Mouse (Mus musculus) midbrain, embryonic 11.5 days (tissue): ENCODE measurements around the gene Plcxd2. TPM values are rescaled to one million over a fixed set of nuclear protein-coding genes. Genes with fewer than 3 reads are reported as not detected.

Experiments used
- ATAC-seq: fragments of 200-750 bp; cut with Nextera tagmentation; 2 replicates; pipeline ENCODE4 v1.8.0; 2017; ENCODE audit warnings: moderate TSS enrichment, moderate library complexity; ENCODE audit not compliant: low FRiP score
- DNase-seq: peaks from one replicate; pipeline ENCODE4 v3.0.0; 2015; ENCODE audit warnings: low spot score; ENCODE audit errors: missing footprints
- H3K27ac ChIP-seq: fragments of 300-500 bp; sonication (generic); 2 replicates; pipeline ENCODE4 v1.5.1; 2014; ENCODE audit warnings: low read depth, low read length
- H3K27me3 ChIP-seq: fragments of 300-500 bp; sonication (generic); 2 replicates; pipeline ENCODE4 v1.6.1; 2014; ENCODE audit warnings: mild to moderate bottlenecking, low read length, moderate library complexity, mixed read lengths; ENCODE audit not compliant: control insufficient read depth, insufficient read depth
- H3K36me3 ChIP-seq: fragments of 300-500 bp; sonication (generic); 2 replicates; pipeline ENCODE4 v1.6.1; 2014; ENCODE audit warnings: mild to moderate bottlenecking, low read length, moderate library complexity, mixed read lengths; ENCODE audit not compliant: control insufficient read depth, insufficient read depth
- H3K4me1 ChIP-seq: fragments of 300-500 bp; sonication (generic); 2 replicates; pipeline ENCODE4 v1.6.1; 2014; ENCODE audit warnings: low read length; ENCODE audit not compliant: control insufficient read depth, insufficient read depth
- H3K4me2 ChIP-seq: fragments of 300-500 bp; sonication (generic); 2 replicates; pipeline ENCODE4 v1.6.1; 2014; ENCODE audit warnings: mild to moderate bottlenecking, moderate library complexity
- H3K4me3 ChIP-seq: fragments of 300-500 bp; sonication (generic); 2 replicates; pipeline ENCODE4 v1.5.1; 2014; ENCODE audit warnings: low read depth, low read length
- H3K9ac ChIP-seq: fragments of 300-500 bp; sonication (generic); 2 replicates; pipeline ENCODE4 v1.6.1; 2014; ENCODE audit warnings: low read length
- H3K9me3 ChIP-seq: fragments of 300-500 bp; sonication (generic); 2 replicates; pipeline ENCODE4 v1.6.1; 2016; ENCODE audit warnings: low read length; ENCODE audit not compliant: control insufficient read depth
- WGBS: fragments of 180-500 bp; shearing (Covaris S2); extraction: QIAGEN DNeasy Blood & Tissue Kit; methylation state at CpG from one replicate; pipeline ENCODE4 v1.1.7; 2014; 5-methylcytosine and 5-hydroxymethylcytosine counted together
- polyA plus RNA-seq: library from polyadenylated mRNA; unstranded; fragments of >200 nt; fragmentation: Nextera tagmentation; extraction: Ambion mirVana; gene quantifications from 2 replicates; pipeline ENCODE4 v1.2.1, GENCODE M21; 2014

Plcxd2 gene
- polyA plus RNA-seq, 1 experiment from 2014 or later, result 3.4 TPM

DNA sequence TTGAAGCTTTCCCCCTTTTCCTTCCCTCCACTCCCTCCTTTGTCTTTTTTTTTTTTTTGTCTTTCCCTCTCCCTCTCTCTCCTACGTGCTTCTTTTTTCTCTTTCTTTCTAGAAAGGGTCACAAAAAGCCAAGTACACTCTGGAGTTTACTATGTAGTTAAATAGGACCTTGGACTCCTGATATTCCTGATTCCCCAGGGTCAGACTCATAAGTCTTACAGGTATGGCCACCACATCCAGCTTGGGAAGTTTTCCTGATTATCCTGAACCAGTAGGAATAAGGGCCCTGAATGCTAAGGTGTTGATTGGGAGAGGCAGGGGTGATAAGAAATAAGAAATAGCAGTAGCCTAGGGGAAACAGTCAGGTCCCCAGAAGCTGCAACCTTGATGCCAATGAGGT lies 9.3 kb upstream of the Plcxd2 start:
- Histone ChIP-seq H3K4me1 (no peaks in the 10 kb centered on the region), H3K9ac (no peak overlapping the region), H3K4me2 (no peak overlapping the region), H3K36me3 (no peaks in the 10 kb centered on the region), H3K27me3 (no peaks in the 10 kb centered on the region), H3K27ac (no peak overlapping the region), H3K4me3 (no peak overlapping the region), H3K9me3 (no peaks in the 10 kb centered on the region)
- ATAC-seq, result no peak
- DNase-seq, result no peak
- WGBS, result 50% methylated on average over 1 of the region's 1 CpGs

DNA sequence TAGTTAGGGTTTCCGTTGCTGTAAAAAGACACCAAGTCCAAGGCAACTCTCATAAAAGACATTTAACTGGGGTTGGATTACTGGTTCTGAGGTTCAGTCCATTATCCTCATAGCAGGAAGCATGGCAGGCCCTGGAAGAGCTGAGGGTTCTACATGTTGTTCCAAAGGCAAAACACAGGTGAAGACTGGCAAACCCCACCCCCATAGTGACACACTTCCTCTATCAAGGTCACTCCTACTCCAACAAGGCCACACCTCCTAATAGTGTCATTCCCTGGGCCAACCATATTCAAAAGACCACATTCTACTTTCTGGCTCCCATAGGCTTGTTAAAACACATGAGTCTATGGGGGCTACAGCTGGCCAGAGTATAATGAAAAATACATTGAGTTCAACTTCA lies 1.7 kb upstream of the Plcxd2 start:
- ATAC-seq (no peak), DNase-seq (peak; percentile 45)
- no peak overlapping the region for H3K9ac ChIP-seq
- H3K27me3 ChIP-seq, result no peaks in the 10 kb centered on the region
- no peak overlapping the region for H3K4me3 ChIP-seq
- no peaks in the 10 kb centered on the region for H3K9me3 ChIP-seq
- H3K36me3 ChIP-seq, result no peaks in the 10 kb centered on the region
- 88% methylated on average over 1 of the region's 1 CpGs for WGBS
- H3K4me1 ChIP-seq, result peaks cover 10% of the 10 kb centered on the region
- no peak overlapping the region for H3K27ac ChIP-seq
- H3K4me2 ChIP-seq, result no peak overlapping the region

DNA sequence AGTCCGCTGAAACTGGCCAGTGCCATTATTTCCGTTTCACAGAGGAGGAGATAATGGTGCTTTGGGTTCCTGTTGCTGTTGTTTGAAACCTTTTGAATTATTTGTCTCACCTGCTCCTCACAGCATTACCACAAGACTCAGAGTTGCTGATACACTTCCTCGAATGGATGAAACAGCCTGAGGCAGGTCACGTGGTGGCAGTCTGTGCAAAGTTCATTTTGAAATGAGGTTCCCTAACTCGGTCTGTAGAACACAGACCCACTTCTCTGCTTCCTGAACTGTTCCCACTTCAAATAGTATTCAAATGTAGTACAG lies 845 bp upstream of the Plcxd2 start:
- Histone ChIP-seq H3K4me1 (peaks cover 10% of the 10 kb centered on the region), H3K36me3 (no peaks in the 10 kb centered on the region), H3K9ac (peak overlapping the region; percentile 64), H3K27ac (no peak overlapping the region), H3K4me3 (peak overlapping the region; percentile 62), H3K9me3 (no peaks in the 10 kb centered on the region), H3K4me2 (peak overlapping the region; percentile 81), H3K27me3 (no peaks in the 10 kb centered on the region)
- DNase-seq (no peak), ATAC-seq (peak; percentile 8; the same call in 1 of the 2 replicates)
- WGBS, result 15% methylated on average over 5 of the region's 5 CpGs

DNA sequence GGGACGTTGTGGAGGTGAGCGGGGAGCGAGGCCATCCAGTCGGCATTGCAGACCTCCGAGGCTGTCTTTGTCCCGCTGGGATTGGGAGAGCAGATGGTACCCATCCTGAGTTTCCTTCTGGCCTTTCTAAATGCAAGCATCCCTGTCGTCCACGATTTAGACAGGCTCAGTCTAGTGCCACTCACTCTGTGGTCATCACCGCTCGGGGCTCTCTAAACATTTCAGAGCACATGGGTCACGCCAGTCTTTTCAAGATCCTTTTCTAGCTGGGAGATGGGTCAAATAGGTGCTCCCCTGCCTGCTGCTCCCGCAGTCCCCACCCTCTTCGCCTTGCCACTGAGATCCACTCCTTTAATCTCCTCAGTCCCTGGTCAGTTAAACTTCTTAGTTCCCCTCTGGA lies 301 bp downstream of the Plcxd2 start:
- WGBS, result 1% methylated on average over 13 of the region's 13 CpGs
- no peak for ATAC-seq
- peaks cover 10% of the 10 kb centered on the region for H3K4me1 ChIP-seq
- DNase-seq, result no peak
- H3K9me3 ChIP-seq, result no peaks in the 10 kb centered on the region
- no peaks in the 10 kb centered on the region for H3K36me3 ChIP-seq
- no peaks in the 10 kb centered on the region for H3K27me3 ChIP-seq
- peak overlapping the region; percentile 70 for H3K9ac ChIP-seq
- peak overlapping the region; percentile 81 for H3K4me2 ChIP-seq
- H3K4me3 ChIP-seq, result peak overlapping the region; percentile 62
- H3K27ac ChIP-seq, result no peak overlapping the region

DNA sequence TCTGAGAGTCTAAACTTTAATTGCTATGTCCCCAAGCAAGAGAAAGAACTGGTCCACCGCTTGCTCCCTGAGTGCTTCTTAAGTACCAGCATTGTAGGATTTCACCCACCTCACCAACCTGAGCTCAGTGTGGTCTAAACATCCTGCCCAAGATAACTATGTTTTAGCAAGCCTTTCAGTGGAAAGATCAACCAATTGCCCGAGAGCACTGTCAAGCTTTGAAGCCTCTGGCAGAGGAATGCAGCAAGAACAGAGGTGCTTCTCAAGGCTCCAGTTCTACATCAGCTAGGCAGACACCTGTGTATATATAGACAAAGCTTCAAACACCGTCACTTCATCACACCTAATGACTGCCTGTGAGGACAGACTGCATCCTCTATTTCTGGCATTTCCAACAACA lies 1.3 kb downstream of the Plcxd2 start:
- Histone ChIP-seq H3K27ac (no peak overlapping the region), H3K27me3 (no peaks in the 10 kb centered on the region), H3K9me3 (no peaks in the 10 kb centered on the region), H3K9ac (no peak overlapping the region), H3K4me2 (no peak overlapping the region), H3K36me3 (no peaks in the 10 kb centered on the region), H3K4me1 (peaks cover 10% of the 10 kb centered on the region), H3K4me3 (no peak overlapping the region)
- ATAC-seq (no peak), DNase-seq (no peak)
- WGBS, result 79% methylated on average over 3 of the region's 3 CpGs

DNA sequence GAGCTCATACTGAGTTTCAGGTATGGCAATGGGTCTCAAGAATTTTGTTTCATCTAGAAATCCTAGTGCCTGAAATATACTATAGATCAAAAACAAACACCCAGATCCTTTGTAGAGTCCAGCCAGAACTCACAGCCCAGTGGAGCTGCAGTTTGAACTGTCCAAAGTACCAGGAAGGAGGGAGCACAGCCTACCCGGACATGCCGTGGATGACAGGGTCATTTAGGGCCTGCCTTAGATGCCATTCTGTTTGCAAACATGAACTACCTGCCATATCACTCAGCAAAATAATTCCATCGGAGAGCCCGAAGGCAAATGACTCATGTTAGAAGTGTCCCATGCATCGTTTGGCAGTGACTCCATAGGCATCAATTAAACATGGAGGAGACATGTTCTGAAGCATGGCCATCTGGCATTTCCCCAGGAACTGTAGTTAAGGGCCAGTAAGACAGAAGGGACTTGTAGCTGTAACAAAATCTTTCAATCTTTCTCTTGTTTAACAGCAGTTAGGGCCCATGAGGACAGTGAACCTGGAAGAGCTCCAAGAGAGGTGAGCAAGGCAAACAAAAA lies 1.9 kb downstream of the Plcxd2 start:
- Histone ChIP-seq H3K9me3 (no peaks in the 10 kb centered on the region), H3K4me3 (no peak overlapping the region), H3K27me3 (no peaks in the 10 kb centered on the region), H3K4me1 (peaks cover 10% of the 10 kb centered on the region), H3K9ac (no peak overlapping the region), H3K27ac (no peak overlapping the region), H3K4me2 (no peak overlapping the region), H3K36me3 (no peaks in the 10 kb centered on the region)
- WGBS, result 89% methylated on average over 5 of the region's 5 CpGs
- DNase-seq (no peak), ATAC-seq (no peak)

DNA sequence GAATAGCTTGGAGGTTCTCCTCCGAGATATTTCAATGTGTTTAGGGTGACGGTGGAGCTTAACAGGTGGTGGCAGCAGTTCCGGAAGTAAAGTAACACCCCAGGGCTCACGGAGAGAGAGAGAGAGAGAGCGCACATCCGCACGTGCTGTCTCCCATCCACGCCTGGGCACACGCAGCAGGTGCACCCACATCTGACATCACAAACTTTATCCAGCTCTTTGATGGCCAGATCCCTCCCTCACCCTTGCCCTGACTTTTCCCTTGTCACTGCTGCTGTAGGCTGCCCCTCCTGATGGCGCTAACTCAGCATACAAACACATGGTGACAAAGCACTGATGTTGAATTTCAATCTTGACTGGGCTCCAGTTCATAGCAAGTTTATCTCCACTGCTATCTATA lies 3.8 kb downstream of the Plcxd2 start:
- WGBS, result 85% methylated on average over 10 of the region's 10 CpGs
- DNase-seq (no peak), ATAC-seq (no peak)
- no peaks in the 10 kb centered on the region for H3K36me3 ChIP-seq
- H3K27ac ChIP-seq, result no peak overlapping the region
- no peaks in the 10 kb centered on the region for H3K9me3 ChIP-seq
- no peak overlapping the region for H3K4me3 ChIP-seq
- H3K27me3 ChIP-seq, result no peaks in the 10 kb centered on the region
- H3K4me2 ChIP-seq, result no peak overlapping the region
- H3K9ac ChIP-seq, result no peak overlapping the region
- peaks cover 10% of the 10 kb centered on the region for H3K4me1 ChIP-seq

DNA sequence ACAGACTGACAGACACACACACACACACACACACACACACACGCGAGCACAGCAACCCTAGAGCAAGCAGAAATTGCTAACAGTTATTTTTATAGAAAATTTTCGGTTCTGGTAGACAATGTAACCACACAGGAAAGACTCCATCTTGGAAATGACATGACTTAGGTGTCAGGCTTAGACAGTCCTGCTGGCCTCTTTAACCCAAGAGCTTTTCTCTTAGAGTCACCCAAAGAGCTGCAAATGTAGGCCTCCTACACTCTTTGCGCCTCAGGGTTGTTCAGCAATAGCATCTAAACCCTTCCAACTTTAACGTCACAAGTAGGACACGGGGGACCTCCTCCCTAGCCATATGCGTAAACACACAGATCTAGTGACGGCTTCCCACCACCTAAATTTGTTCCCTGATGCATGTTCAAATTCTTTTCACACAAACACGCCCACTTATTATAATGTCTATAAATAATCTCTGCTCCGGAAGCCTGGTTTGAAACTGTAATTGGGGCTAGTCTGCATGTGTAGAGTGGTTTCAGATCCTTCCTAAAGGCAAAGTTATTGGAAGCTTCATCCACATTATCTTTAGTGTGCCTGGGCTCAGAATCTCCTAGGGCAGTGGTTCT lies 8.4 kb downstream of the Plcxd2 start:
- no peaks in the 10 kb centered on the region for H3K27me3 ChIP-seq
- WGBS, result 90% methylated on average over 10 of the region's 10 CpGs
- H3K4me2 ChIP-seq, result no peak overlapping the region
- DNase-seq (peak; percentile 35), ATAC-seq (no peak)
- H3K36me3 ChIP-seq, result no peaks in the 10 kb centered on the region
- no peak overlapping the region for H3K9ac ChIP-seq
- peaks cover 6% of the 10 kb centered on the region; the same call in 1 of the 2 replicates for H3K4me1 ChIP-seq
- no peaks in the 10 kb centered on the region for H3K9me3 ChIP-seq
- H3K27ac ChIP-seq, result no peak overlapping the region
- no peak overlapping the region for H3K4me3 ChIP-seq

DNA sequence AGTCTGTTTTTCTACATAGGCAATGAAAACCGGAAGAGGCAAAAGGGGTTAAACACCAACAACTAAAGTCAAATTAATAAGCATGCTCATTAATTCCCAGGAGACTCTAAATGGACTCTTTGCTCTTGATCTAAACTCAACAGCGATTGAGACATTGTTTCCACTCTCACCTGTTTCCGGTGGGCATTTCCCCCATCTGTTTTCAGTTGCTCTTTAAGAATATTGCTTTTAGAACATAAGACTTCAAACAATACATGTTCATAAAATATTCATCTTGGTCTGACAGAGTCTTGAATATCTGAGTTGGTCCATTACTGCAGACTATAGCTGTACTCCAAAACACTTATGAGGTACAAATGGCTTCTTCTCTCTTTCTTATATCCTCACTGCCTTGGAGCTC lies 9.0 kb downstream of the Plcxd2 start:
- ATAC-seq (no peak), DNase-seq (no peak)
- H3K9ac ChIP-seq, result no peak overlapping the region
- H3K4me3 ChIP-seq, result no peak overlapping the region
- no peak overlapping the region for H3K4me2 ChIP-seq
- WGBS, result 95% methylated on average over 3 of the region's 3 CpGs
- peaks cover 6% of the 10 kb centered on the region; the same call in 1 of the 2 replicates for H3K4me1 ChIP-seq
- no peak overlapping the region for H3K27ac ChIP-seq
- no peaks in the 10 kb centered on the region for H3K36me3 ChIP-seq
- H3K27me3 ChIP-seq, result no peaks in the 10 kb centered on the region
- H3K9me3 ChIP-seq, result no peaks in the 10 kb centered on the region
